1 mouse cellular context compared by ENCODE assay signal in the genomic region with DNA sequence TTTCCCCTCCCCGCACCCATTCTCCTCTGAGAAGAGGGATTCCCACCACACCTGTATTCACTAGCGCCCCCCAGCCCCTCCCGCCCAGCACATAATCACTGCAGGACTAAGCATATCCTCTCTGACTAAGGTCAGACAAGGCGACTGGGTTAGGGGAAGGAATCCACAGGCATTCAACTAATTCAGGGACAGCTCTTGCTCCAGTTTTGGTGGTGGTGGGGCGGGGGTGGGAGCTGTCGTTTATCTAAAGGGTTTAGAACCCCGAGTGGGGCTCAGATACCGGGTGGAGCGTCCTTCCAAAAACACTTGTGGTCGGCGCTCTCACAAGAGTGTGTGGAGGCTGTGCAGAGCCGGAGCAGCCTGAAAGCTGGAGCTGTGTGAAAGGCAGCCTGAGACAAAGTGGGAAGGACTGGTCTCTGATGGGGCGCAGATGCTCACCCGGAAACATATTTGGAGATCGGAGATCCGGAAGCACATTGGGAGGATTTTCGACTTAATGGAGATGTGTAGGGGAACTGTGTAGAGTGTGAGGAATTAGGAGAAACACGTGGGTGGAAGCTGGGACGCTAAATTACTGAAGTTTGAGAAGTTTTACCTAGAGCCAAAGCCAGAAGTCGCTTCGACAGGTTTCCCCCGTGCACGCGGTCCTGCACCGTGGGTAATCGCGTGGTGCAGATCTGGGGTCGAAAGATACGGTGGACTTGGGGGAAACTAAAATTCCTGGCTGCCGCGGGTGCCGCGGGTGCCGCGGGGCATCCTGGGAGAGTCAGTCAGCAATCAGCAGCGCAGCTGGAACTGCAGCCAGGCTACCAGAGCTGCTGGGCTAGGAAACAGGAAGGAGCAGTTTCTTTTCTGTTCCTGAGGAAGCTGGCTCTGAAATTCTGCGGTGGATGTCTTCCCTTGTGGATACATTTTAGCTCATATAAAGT.
TF ChIP-seq lines count a peak whose summit lies in the region.

No protein-coding gene starts in this region.

TF ChIP-seq in C2C12, 6 proteins besides CTCF, POLR2A, EP300 and RAD21:
- TF ChIP-seq MYOD1 (IDR thresholded peaks at IDR 0.05; ENCODE audit: control insufficient read depth, insufficient read length, low read depth): no peak
- TF ChIP-seq MAX (IDR thresholded peaks at IDR 0.05): peak; percentile 81
